Mouse (Mus musculus) MEL (cell line): ENCODE measurements around the gene Btd.

Experiments used
- CHD1 ChIP-seq: IDR thresholded peaks from 2 replicates; pipeline ENCODE4 v1.6.1; 2012; ENCODE audit warnings: low read depth, mild to moderate bottlenecking, inconsistent platforms, low read length, improper control_type of control experiment
- CTCF ChIP-seq, 3 experiments: IDR thresholded peaks in 2 of 3; conservative IDR thresholded peaks in 1 of 3; 2 replicates each; pipeline ENCODE4 v1.5.1; 2011 to 2012; ENCODE audit warnings: low read length in 3 of 3, low read depth in 2 of 3, mild to moderate bottlenecking in 2 of 3, improper control_type of control experiment in 1 of 3, inconsistent platforms in 1 of 3, mixed read lengths in 1 of 3, moderate library complexity in 1 of 3; ENCODE audit not compliant: control insufficient read depth in 1 of 3, insufficient read depth in 1 of 3, poor library complexity in 1 of 3, severe bottlenecking in 1 of 3
- MEF2A ChIP-seq: IDR thresholded peaks from 2 replicates; pipeline ENCODE4 v1.6.1; 2014; ENCODE audit warnings: low read depth, mild to moderate bottlenecking, inconsistent platforms, low read length, improper control_type of control experiment; ENCODE audit not compliant: poor library complexity, insufficient replicate concordance, severe bottlenecking; ENCODE audit errors: extremely low read depth
- MXI1 ChIP-seq: IDR thresholded peaks from 2 replicates; pipeline ENCODE4 v1.6.1; 2011; ENCODE audit warnings: mild to moderate bottlenecking, low read depth, low read length, improper control_type of control experiment
- POLR2A ChIP-seq, 2 experiments: IDR thresholded peaks; 2 replicates each; pipeline ENCODE4 v1.6.1; 2011 to 2012; ENCODE audit warnings: low read length in 2 of 2, mild to moderate bottlenecking in 2 of 2, control low read depth in 1 of 2, improper control_type of control experiment in 1 of 2, low read depth in 1 of 2, moderate library complexity in 1 of 2; ENCODE audit not compliant: control insufficient read depth in 1 of 2, insufficient read depth in 1 of 2, poor library complexity in 1 of 2
- RCOR1 ChIP-seq: IDR thresholded peaks from 2 replicates; pipeline ENCODE4 v1.6.1; 2012; ENCODE audit warnings: low read depth, mild to moderate bottlenecking, inconsistent platforms, low read length, improper control_type of control experiment
- TAL1 ChIP-seq: IDR thresholded peaks from 2 replicates; pipeline ENCODE4 v1.6.1; 2012; ENCODE audit warnings: mild to moderate bottlenecking, inconsistent platforms, low read length, moderate library complexity, mixed read lengths
- TBP ChIP-seq: IDR thresholded peaks from 2 replicates; pipeline ENCODE4 v1.8.0; 2011; ENCODE audit warnings: low read depth, low read length, improper control_type of control experiment
- USF1 ChIP-seq: IDR thresholded peaks from 2 replicates; pipeline ENCODE4 v1.6.1; 2014; ENCODE audit warnings: low read depth, mild to moderate bottlenecking, inconsistent platforms, low read length, improper control_type of control experiment, moderate library complexity
- USF2 ChIP-seq, 2 experiments: IDR thresholded peaks; 2 replicates each; pipeline ENCODE4 v1.6.1; 2011 to 2012; ENCODE audit warnings: improper control_type of control experiment in 2 of 2, low read length in 2 of 2, borderline replicate concordance in 1 of 2, inconsistent platforms in 1 of 2, low read depth in 1 of 2, mild to moderate bottlenecking in 1 of 2; ENCODE audit not compliant: insufficient read depth in 1 of 2
- ZNF384 ChIP-seq: IDR thresholded peaks from 2 replicates; pipeline ENCODE4 v1.6.1; 2012; ENCODE audit warnings: low read depth, mild to moderate bottlenecking, inconsistent platforms, low read length, improper control_type of control experiment

DNA sequence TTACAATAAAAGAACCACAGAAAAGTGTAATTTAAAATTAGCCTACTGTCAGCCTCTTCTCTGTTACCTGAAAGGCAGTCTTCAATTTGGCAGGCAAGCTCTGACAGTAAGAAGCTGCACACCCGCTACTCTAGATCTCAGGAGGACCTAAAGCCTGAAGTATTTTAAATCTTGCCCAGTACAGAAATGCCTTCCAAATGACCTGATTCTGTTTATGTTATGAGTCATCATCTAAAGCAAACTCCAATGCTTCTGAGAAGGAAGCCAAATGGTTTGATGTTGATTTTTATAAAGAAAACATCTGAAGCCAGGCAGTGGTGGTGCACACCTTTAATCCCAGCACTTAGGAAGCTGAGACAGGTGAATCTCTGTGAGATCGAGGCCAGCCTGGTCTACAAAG is 59.5 kb downstream of the Btd start:
- TF ChIP-seq USF1, result no peak
- TF ChIP-seq CTCF (IDR thresholded peaks at IDR 0.05 in 2 of 3, conservative IDR thresholded peaks at IDR 0.05 in 1 of 3; ENCODE audit: control insufficient read depth in 1 of 3, insufficient read depth in 1 of 3, low read depth in 2 of 3, low read length in 3 of 3, poor library complexity in 1 of 3, severe bottlenecking in 1 of 3), result no peak
- TF ChIP-seq MXI1, result no peak
- TF ChIP-seq MEF2A, result no peak
- TF ChIP-seq TAL1, result no peak
- TF ChIP-seq RCOR1, result no peak
- TF ChIP-seq USF2 (IDR thresholded peaks at IDR 0.05; ENCODE audit: borderline replicate concordance in 1 of 2, insufficient read depth in 1 of 2, low read depth in 1 of 2, low read length in 2 of 2), result no peak
- no peak for TF ChIP-seq TBP
- no peak for TF ChIP-seq POLR2A (IDR thresholded peaks at IDR 0.05; ENCODE audit: control insufficient read depth in 1 of 2, insufficient read depth in 1 of 2, low read depth in 1 of 2, low read length in 2 of 2, poor library complexity in 1 of 2)
- no peak for TF ChIP-seq ZNF384
- TF ChIP-seq CHD1, result no peak
